Mouse (Mus musculus): Measurements from ENCODE around the gene Gm13023.
"Not testable (repeated sequence)": the region's sequence is repeated elsewhere in the genome, so short reads cannot be mapped to it uniquely, and the experiment has no call there.

GRCm38 (mm10) chr4:143789052-143789451 lies at the start of gene Gm13023:
- TF ChIP-seq CTCF (IDR thresholded peaks at IDR 0.05; ENCODE audit: extremely low read depth, insufficient read depth, insufficient read length, insufficient replicate concordance); POLR2A (IDR thresholded peaks at IDR 0.05; ENCODE audit: low read depth, low read length): not testable (repeated sequence)
